Mouse (Mus musculus): Measurements from ENCODE around the gene Ptprm. TPM values are rescaled to one million over a fixed set of nuclear protein-coding genes. Genes with fewer than 3 reads are reported as not detected.

Ptprm gene
- polyA plus RNA-seq, 1 experiment from 2014 or later: 12.6 TPM

DNA sequence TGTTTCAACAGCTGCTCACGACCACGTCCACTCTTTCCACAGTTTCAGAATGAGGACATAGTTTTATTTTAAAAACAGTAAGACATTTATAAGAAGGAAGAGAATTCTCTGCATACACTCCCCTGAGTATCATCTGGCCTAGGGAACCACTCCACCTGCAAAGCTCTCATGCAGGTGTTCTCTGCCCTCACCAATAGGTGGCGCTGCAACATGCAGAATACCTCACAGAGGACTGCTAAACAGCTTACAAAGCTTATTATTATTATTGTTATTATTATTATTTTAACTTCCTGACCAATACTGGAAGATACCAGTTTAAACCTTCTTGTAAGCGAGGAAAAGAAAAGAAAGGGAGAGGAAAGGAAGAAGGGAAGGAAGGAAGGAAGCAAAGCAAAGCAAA is 673.6 kb downstream of the Ptprm start:
- DNase-seq (ENCODE audit: low spot score): no peak
- no peaks in the 10 kb centered on the region for H3K9me3 ChIP-seq
- H3K27me3 ChIP-seq (ENCODE audit: insufficient read depth, poor library complexity, severe bottlenecking): no peaks in the 10 kb centered on the region
- 26% methylated on average over 4 of the region's 4 CpGs for WGBS
- no peaks in the 10 kb centered on the region for H3K36me3 ChIP-seq
- H3K4me3 ChIP-seq: no peak overlapping the region
- no peaks in the 10 kb centered on the region for H3K4me1 ChIP-seq
- no peak overlapping the region for H3K27ac ChIP-seq

DNA sequence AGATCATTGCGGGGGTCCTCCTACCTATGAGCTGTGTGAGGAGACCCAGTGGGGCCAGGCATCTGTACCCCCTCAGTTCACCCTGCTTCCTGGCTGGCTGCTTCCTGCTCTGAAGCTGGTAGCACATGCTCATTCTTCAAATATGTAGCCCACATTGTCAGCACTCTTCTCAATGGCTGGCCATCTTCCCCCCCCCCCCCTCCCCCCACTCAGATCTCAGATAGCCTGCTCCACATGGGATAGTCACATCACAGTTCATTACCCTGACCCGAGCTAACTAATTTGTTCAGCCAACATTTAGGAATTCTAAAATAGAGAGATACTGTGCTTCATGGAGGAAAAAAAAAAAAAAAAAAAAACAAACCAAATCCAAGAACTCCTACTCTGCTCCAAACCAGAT is 679.6 kb downstream of the Ptprm start:
- H3K27ac ChIP-seq: no peak overlapping the region
- H3K27me3 ChIP-seq (ENCODE audit: insufficient read depth, poor library complexity, severe bottlenecking): no peaks in the 10 kb centered on the region
- H3K36me3 ChIP-seq: no peaks in the 10 kb centered on the region
- H3K9me3 ChIP-seq: no peaks in the 10 kb centered on the region
- 69% methylated on average over 2 of the region's 2 CpGs for WGBS
- no peak overlapping the region for H3K4me3 ChIP-seq
- H3K4me1 ChIP-seq: no peaks in the 10 kb centered on the region
- DNase-seq (ENCODE audit: low spot score): peak; percentile 63

DNA sequence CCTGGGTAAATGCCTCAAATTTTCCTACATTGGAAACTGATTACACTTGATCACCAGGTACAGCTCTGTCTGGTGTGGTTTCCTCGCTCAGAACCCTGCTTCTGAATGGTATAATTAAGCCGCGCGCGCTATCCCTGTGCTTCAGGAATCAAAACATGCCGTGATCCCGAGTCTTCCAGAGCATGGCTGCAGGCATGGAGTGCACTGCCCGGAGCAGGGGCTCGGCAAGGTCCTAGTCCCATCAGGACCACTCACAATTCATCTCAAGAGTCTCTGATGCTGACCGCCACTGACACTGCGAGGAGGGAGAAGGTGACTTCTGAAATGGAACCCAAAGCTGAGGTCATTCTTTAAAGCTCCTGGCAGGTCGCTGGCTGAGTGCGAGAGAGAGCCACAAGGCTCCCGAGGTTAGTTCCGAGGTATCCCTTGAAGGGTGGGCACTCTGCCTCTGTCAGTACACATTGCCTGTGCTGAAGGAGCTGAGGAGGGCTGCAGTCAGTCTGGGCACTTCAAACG is 682.5 kb downstream of the Ptprm start:
- H3K9me3 ChIP-seq: no peaks in the 10 kb centered on the region
- H3K4me3 ChIP-seq: no peak overlapping the region
- H3K36me3 ChIP-seq: no peaks in the 10 kb centered on the region
- H3K27ac ChIP-seq: no peak overlapping the region
- no peaks in the 10 kb centered on the region for H3K4me1 ChIP-seq
- H3K27me3 ChIP-seq (ENCODE audit: insufficient read depth, poor library complexity, severe bottlenecking): no peaks in the 10 kb centered on the region
- 84% methylated on average over 16 of the region's 16 CpGs for WGBS
- peak; percentile 69 for DNase-seq (ENCODE audit: low spot score)

DNA sequence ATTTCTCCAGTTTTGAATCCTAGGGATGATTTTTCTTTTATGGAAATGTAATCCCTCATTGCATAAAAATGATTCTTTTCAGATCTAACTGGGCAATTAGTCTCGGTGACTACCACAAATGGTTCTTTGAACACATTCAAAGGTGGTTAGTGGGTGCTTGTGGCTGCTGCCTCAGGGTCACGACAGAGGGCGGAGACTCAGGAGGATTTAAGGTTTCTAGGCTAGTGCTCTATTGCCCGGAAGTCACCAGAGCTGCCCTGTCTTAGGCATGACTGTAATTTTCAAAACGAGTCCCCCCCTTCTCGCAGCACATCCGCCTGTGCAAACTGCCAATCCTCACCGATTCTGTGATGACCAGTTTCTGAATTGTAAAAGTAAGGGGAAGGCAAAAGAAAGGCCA is 683.0 kb downstream of the Ptprm start:
- Histone ChIP-seq H3K4me3 (no peak overlapping the region), H3K4me1 (no peaks in the 10 kb centered on the region), H3K9me3 (no peaks in the 10 kb centered on the region), H3K36me3 (no peaks in the 10 kb centered on the region), H3K27me3 (ENCODE audit: insufficient read depth, poor library complexity, severe bottlenecking) (no peaks in the 10 kb centered on the region), H3K27ac (no peak overlapping the region)
- DNase-seq (ENCODE audit: low spot score): peak; percentile 22
- WGBS: 78% methylated on average over 8 of the region's 8 CpGs

DNA sequence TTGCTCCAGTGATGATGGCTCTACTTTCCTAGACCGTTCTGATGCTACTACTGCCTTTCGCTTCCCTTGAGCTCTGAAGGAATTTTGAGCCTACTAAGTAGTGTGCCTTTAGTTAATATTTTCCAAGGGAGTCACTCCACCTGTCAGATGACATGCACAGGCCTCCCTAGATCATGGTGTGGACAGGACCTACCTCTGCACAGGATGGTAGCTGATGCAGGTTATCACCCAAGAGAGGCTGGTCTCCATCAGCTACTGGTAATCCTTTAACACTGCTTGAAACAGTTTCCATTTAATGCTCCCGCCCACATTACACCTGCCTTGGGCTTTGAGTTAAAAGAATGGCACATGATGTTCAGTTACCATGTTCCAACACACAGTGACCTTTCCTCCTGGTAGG is 688.5 kb downstream of the Ptprm start:
- no peak overlapping the region for H3K4me3 ChIP-seq
- H3K36me3 ChIP-seq: no peaks in the 10 kb centered on the region
- H3K27me3 ChIP-seq (ENCODE audit: insufficient read depth, poor library complexity, severe bottlenecking): no peaks in the 10 kb centered on the region
- no peaks in the 10 kb centered on the region for H3K4me1 ChIP-seq
- 79% methylated on average over 3 of the region's 3 CpGs for WGBS
- no peak for DNase-seq (ENCODE audit: low spot score)
- H3K27ac ChIP-seq: no peak overlapping the region
- no peaks in the 10 kb centered on the region for H3K9me3 ChIP-seq

DNA sequence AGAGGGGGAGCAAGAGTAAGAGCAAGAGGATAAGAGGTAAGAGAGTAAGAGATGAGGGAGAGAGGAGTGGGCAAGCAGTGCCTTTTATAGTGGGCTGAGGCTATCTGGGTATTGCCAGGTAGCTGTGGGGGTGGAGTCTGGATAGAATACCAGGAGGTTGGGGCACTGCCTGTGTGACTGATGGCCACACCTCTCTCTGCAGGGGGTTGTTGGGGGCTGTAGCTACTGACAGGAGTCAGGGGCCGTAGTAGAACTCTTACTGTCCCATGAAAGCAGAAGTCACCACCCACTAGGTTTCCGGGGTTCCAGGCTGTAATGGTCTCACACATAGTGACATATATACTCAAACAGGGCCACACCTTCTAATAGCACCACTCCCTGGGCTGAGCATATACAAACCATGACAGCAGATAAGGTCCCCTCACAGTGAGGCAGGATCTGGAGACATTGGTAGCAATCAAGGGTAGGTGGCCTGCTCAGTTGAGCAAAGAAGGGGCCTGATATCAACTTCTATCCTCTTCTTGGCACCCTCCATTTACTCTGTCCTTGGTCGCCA is 689.0 kb downstream of the Ptprm start:
- Histone ChIP-seq H3K9me3 (no peaks in the 10 kb centered on the region), H3K4me1 (no peaks in the 10 kb centered on the region), H3K4me3 (no peak overlapping the region), H3K36me3 (no peaks in the 10 kb centered on the region), H3K27ac (no peak overlapping the region), H3K27me3 (ENCODE audit: insufficient read depth, poor library complexity, severe bottlenecking) (no peaks in the 10 kb centered on the region)
- 64% methylated on average over 3 of the region's 3 CpGs for WGBS
- DNase-seq (ENCODE audit: low spot score): peak; percentile 63

DNA sequence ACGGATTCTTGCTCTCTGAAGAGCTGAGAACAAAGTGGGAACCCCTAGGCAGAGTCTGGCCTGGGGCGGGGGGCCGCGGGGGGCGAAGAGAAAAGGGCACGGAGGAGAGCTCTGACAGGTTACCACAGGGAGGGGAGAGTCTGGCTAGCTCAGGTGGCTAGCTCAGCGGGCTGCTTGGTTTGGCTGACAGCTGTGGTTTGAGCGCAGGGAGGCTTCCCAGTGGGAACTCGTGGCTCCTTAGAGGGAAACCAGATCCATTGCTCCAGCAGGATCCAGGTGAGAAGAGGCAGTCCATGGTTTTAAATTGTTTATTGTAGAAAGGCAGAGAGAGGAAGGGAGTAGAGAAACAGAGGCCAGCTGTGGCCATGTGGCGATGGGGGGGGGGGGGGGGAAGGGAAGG is 689.5 kb downstream of the Ptprm start:
- no peak overlapping the region for H3K27ac ChIP-seq
- H3K4me1 ChIP-seq: no peaks in the 10 kb centered on the region
- 55% methylated on average over 10 of the region's 10 CpGs for whole genome bisulfite sequencing
- no peaks in the 10 kb centered on the region for H3K36me3 ChIP-seq
- no peaks in the 10 kb centered on the region for H3K27me3 ChIP-seq (ENCODE audit: insufficient read depth, poor library complexity, severe bottlenecking)
- no peak overlapping the region for H3K4me3 ChIP-seq
- no peaks in the 10 kb centered on the region for H3K9me3 ChIP-seq
- DNase-seq (ENCODE audit: low spot score): peak; percentile 64

DNA sequence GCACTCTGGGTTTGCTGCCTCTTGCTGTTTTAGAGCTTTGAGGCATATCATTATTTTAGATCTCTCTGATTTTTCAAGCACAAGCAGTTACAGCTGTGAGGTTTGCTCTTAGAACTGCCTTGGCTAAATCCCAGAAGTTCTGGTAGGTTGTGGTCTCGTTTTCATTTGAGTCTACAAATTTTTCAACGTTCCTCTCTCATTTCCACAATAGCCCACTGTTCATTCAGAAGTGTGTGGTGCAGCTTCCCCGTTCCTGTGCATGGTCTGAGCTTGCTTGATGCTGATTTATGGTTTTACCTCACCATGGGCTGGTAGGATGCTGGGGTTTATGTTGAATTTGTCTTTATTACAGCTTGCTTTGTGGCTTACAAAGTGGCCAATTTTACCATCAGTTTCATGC is 695.0 kb downstream of the Ptprm start:
- Histone ChIP-seq H3K4me1 (no peaks in the 10 kb centered on the region), H3K27ac (no peak overlapping the region), H3K36me3 (no peaks in the 10 kb centered on the region), H3K4me3 (no peak overlapping the region), H3K27me3 (ENCODE audit: insufficient read depth, poor library complexity, severe bottlenecking) (no peaks in the 10 kb centered on the region), H3K9me3 (no peaks in the 10 kb centered on the region)
- WGBS: 69% methylated on average over 3 of the region's 3 CpGs
- no peak for DNase-seq (ENCODE audit: low spot score)

DNA sequence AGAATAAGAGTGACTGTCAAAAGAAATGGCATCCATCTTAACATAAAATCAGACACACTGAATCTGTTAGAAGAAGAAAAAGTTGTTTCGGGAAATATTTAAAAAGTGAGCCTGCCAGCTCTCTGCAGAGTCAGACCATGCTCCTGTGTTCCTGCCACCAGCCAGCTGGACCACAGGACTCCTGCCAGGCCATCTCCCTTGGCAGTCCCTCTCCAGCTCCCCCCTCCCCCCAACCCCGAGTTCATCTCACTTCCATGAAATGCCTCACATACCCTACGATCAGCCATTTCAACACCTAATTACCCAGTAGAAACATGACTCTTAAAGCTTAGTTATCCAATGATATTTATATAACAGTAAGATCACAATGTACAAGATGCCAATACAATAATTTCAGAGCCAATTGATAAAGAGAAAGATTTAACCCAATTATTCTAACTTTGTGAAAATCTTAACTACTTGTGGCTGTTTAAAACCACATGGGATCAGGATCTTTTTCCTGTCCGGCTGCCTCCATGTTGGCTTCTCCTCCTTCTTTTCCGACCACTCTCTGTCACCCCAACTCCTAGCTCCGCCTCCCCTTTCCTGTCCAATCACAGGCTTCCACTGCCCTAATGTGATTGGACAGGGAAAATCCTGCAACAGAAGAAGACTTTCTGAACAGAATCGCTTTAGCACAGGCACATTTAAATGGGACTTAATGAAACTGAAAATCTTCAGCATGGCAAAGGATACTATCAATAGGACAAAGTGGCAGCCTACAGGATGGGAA is 716.1 kb downstream of the Ptprm start:
- H3K4me1 ChIP-seq: no peaks in the 10 kb centered on the region
- DNase-seq (ENCODE audit: low spot score): no peak
- H3K9me3 ChIP-seq: no peaks in the 10 kb centered on the region
- no peak overlapping the region for H3K27ac ChIP-seq
- 79% methylated on average over 7 of the region's 7 CpGs for WGBS
- H3K36me3 ChIP-seq: no peaks in the 10 kb centered on the region
- no peaks in the 10 kb centered on the region for H3K27me3 ChIP-seq (ENCODE audit: insufficient read depth, poor library complexity, severe bottlenecking)
- no peak overlapping the region for H3K4me3 ChIP-seq

DNA sequence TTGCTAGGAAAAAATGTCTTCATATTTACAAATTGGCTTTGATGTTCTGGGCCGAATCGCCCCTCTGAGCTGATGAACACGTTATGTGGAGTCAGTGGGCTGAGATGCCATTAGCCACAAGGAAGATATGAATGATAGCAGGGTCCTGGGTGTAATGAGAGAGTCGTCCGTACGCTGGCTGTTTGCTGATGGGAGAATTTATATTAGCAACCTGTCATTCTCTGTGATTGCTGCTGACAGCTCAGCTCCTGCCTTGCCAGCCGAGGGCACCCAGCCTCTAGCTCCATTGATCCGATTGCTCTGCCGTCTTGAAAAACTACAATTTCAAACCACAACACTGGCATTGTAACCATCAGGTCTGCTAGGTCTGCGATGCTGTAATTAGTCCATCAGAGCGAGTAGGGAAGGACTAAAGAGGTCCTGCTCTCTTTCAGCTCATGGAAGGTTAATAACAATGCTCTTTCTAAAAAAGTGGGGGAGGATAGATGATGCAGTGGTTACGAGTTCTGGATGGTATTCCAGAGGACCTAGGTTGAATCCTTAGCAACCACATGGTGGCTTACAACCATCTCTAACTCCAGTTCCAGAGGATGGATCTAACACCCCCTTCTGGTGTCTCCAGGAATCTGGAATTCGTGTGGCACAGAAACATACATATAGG is 734.1 kb downstream of the Ptprm start:
- no peaks in the 10 kb centered on the region for H3K27me3 ChIP-seq (ENCODE audit: insufficient read depth, poor library complexity, severe bottlenecking)
- 80% methylated on average over 13 of the region's 13 CpGs for WGBS
- no peaks in the 10 kb centered on the region for H3K9me3 ChIP-seq
- H3K4me3 ChIP-seq: no peak overlapping the region
- DNase-seq (ENCODE audit: low spot score): no peak
- H3K4me1 ChIP-seq: no peaks in the 10 kb centered on the region
- H3K36me3 ChIP-seq: no peaks in the 10 kb centered on the region
- H3K27ac ChIP-seq: no peak overlapping the region

DNA sequence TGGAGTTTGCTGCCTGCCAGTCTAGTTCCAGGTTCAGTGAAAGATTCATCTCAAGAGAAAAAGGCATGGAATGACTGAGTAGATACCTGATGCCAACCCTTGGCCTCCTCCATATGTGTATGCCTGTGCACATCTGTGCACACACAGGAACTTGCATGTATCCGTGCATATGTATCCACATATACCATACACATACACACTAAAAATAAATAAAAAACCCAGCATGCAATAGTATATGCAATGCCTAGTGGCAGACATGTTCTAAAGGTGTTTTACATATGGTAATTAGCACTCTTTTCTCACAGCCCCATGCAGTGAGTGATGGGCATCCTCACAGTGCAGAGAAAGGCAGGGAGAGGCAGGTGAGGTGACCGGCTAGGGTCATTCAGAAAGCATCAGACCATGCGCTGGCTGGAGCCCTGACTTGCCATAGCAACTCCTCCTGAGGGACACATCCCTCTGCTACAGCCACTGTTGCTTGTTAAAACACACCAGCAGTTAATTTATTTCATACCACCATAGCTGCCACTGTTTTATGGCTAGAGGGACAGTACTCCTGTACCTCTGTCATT is 734.9 kb downstream of the Ptprm start:
- Histone ChIP-seq H3K27me3 (ENCODE audit: insufficient read depth, poor library complexity, severe bottlenecking) (no peaks in the 10 kb centered on the region), H3K36me3 (no peaks in the 10 kb centered on the region), H3K4me3 (no peak overlapping the region), H3K9me3 (no peaks in the 10 kb centered on the region), H3K4me1 (no peaks in the 10 kb centered on the region), H3K27ac (no peak overlapping the region)
- DNase-seq (ENCODE audit: low spot score): no peak
- WGBS: 86% methylated on average over 3 of the region's 3 CpGs
